Mouse (Mus musculus) ovary, adult 18-20 months (tissue): ENCODE data around the gene Rsad2.

Experiments used
- DNase-seq: peaks from one replicate; pipeline ENCODE4 v3.0.0; 2022; ENCODE audit warnings: low spot score, mixed read lengths

Rsad2 gene

GRCm38 (mm10) chr12:26401254-26401653 is 55.0 kb downstream of the Rsad2 start:
- no peak for DNase-seq

GRCm38 (mm10) chr12:26400762-26401161 is 55.5 kb downstream of the Rsad2 start:
- DNase-seq = no peak

- DNase-seq = no peak
Measured at GRCm38 (mm10) chr12:26399391-26399790, 56.9 kb downstream of the Rsad2 start.

- peak; percentile 35 for DNase-seq
Measured at GRCm38 (mm10) chr12:26398597-26398996, 57.7 kb downstream of the Rsad2 start.

- no peak for DNase-seq
Measured at GRCm38 (mm10) chr12:26394485-26395470, 61.5 kb downstream of the Rsad2 start.

- no peak for DNase-seq
Measured at GRCm38 (mm10) chr12:26393291-26393690, 63.0 kb downstream of the Rsad2 start.
